Mouse (Mus musculus): ENCODE measurements around the gene Fhl2. TPM values are rescaled to one million over a fixed set of nuclear protein-coding genes. Genes with fewer than 3 reads are reported as not detected.
"Not testable (repeated sequence)": the region's sequence is repeated elsewhere in the genome, so short reads cannot be mapped to it uniquely, and the experiment has no call there.

The Fhl2 gene
- total RNA-seq, 2 experiments from 2014 or later, result 0.88 TPM; not detected in 1

DNA sequence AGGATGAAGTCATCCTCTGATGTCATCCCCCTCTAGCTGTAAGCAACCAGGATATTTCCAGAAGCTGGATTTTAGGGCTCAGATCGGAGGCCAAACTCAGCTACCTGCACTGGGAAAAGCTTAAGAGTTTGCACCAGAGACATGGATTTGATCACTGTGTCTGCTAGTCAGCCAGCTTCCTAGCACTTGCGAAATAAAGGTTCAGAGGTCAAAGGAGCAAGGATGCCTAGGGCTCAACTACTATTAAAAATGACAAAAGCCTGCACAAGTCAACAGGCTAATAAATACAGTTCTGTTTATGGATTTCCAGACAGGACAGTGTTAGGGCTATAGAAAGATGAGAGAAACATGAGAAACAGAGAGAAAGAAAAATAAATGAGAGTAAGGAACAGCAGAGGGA, 38.9 kb downstream of the Fhl2 start:
- ATAC-seq (replicated peaks; ENCODE audit: poor library complexity, severe bottlenecking), result no peak

DNA sequence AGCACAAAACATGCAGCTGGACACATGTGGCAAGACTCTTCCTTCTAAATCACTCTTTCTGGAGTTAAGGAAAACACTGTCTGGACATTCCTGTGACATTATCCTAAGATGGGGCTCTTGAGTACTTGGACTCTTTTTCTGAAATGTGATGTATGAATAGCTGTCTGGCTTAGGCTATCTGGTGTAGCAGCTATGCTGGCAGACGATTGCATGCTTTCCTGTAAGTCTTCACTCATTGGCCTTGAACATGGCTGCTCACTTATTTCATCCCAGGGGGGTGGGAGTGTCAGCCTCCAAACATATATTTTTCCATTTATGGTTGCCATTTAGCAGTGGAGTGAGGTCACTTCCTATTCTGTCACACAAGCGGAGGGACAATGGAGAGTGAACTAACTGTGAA, 42.3 kb downstream of the Fhl2 start:
- ATAC-seq (replicated peaks; ENCODE audit: poor library complexity, severe bottlenecking), result no peak

DNA sequence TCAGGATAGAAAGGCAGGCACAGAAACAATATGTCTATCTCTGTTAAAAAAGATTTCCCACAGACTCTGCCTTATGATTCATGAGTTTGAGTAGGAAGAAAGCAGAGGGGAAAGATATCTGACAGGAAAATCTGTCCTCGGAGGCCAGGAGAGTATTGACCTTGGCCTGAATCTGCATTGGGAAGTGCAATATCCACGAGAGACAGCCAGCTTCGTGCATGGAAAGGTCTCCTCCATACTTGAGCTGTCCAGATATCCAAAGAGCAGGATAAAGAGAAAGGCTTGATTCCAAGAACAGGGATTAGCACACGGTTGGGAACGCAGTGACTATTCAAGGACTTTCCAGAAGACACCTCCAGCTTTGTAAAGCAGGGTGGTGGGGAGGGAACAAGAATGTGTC, 43.2 kb downstream of the Fhl2 start:
- no peak for ATAC-seq (replicated peaks; ENCODE audit: poor library complexity, severe bottlenecking)

DNA sequence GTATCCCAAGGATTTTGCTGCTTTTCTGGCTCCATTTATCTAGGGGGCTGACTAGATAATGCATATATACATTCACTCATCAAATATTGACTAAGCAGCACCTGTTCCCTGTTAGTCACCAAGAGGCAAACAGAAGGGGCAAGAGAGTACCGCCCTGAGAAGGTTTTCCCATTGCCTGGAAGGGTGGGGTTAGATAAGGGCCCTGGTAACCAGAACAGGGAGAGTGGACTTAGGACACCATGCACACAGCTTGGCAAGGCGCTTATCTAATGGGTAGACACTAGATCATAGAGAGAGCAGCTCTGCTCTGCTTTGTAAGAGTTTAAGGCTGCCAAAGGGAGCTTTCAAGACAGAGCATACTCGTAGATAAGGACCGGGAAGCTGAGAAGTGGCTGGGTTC, 44.2 kb downstream of the Fhl2 start:
- no peak for ATAC-seq (replicated peaks; ENCODE audit: poor library complexity, severe bottlenecking)

DNA sequence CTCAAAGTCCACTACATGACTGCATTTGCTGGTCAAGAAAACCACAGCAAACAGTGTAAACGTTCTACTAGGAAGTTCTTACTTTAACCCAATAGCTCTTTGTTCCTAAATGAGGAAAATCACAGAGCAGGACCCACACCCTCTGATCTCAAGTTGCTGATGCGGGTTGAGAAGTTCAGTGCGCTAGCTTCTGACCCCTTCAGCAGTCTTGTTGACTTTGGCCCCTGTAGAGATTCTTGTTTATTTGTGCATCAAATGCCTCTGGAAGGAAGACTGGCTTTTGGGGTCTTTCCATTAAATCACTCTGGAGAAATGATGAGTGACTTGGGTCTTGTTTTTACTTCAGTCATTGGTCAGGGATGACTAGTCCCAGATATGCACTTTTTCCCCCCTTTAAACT, 46.6 kb downstream of the Fhl2 start:
- ATAC-seq (replicated peaks; ENCODE audit: poor library complexity, severe bottlenecking), result no peak

DNA sequence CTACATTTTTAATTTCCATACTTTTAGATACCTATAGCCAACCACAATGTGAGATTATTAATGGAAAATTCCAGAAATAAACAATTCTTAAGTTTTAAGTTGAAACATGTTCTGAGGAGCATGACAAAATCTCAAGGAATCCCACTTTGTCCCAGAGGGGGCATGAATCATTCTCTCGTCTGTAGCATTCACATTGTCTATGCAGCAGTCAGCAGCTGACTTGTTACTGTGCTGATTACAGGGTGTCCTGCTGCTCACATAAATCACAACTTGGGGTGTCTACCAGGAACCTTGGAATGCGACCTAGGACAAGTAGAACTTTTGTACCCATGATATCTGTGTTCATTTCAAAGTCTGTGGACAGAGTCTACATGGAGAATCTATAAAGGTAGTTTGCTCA, 49.3 kb downstream of the Fhl2 start:
- no peak for ATAC-seq (replicated peaks; ENCODE audit: poor library complexity, severe bottlenecking)

DNA sequence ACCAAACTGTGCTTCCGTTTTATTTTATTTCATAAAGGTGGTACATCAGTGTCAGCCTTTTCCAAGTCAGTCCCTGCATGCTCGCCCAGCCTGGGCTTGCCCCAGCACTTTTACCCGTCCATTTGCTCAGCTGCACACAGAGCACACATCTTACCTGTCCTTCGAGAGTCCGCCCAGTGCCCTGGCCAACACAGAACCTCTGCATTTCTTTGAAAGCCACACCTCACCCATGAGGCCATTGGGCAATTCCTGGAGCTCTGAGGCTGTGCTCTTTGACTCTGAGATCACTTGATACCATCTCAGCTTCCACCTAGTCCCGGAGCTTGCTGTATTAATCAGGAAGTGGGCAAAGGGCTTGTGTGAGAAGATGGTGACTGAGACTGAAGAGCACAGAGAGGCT, 51.4 kb downstream of the Fhl2 start:
- no peak for ATAC-seq (replicated peaks; ENCODE audit: poor library complexity, severe bottlenecking)

DNA sequence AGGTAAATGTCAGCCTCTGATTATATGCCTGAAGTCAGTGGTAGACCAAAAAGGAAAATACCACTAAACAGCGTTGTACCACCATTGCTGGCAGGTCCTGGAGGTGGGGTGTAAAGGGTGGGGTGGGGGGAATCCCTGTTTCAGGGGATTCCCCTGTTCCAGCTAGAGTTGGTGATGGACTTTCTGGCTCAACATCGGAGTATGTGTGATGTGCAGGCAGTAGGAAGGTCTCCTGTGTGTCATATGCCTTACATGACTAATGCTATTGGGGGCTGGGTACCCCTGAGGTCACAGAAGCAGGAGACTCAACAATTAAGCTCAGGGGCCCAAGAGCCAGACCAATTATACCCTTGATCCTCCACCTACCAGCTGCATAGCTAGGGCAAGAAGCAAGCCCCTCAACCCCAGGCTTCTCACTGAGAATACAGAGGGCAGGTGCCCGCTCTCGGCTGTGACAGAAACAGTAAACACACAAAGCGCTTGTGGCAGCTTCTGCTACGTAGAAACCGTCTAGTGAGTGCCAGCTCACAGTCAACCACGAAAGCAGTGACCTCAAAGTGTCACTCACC, 52.4 kb downstream of the Fhl2 start:
- ATAC-seq (replicated peaks; ENCODE audit: poor library complexity, severe bottlenecking), result no peak

DNA sequence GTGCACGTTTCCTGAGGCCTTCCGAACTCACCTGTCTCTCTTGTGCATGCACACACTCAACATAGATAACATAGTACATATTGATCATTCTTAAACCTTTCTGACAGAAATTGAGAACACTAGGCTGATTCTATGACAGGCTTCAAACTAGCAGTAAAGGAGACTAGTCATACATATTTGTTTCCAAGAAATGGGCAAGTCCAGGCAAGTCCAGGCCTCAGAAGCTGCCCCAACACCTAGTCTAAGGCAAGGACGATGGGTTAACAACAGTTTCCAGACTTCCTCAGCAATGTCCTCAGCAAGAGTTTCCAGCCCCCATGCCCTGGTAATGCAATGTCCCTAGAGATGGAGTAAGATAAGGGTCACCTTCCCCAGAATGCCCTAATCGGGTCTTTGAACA, 53.0 kb downstream of the Fhl2 start:
- ATAC-seq (replicated peaks; ENCODE audit: poor library complexity, severe bottlenecking), result no peak

DNA sequence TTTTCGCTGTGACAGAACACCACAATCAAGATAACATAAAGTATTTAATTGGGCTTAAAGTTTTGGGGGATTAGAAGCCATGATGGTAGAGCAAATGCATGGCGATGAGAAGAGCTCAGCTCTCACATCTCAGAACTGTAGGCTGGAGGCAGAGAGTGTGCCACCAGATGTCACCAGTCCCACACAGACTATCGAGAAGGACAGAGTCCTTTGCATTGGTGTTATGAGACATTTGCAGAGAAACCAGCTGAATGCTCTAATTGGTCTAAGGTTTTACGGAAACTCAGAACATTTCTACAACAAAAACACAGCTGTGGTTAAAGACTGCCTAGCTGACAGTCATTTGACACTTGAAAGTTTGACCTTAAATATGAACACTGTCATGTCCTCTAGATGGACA, 53.5 kb downstream of the Fhl2 start:
- ATAC-seq (replicated peaks; ENCODE audit: poor library complexity, severe bottlenecking), result no peak

DNA sequence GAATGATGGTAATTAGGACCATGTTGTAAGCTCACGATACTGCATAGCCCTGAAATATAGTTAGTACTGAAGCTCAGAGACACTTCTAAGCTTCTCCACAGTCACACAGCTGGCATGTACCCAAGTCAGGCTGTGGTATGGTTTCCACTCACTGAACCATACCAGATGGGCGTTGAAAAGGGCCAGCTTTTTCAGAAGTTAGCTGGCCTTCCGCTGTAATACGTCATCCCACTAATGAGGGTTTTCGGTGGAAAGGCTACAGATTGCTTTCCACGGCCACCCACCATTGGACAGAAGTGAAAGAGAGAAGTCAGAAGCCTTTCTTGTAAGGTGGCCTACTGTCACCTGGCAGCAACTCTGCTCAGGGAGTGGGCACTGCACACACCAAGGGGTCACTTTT, 53.9 kb downstream of the Fhl2 start:
- ATAC-seq (replicated peaks; ENCODE audit: poor library complexity, severe bottlenecking), result no peak

DNA sequence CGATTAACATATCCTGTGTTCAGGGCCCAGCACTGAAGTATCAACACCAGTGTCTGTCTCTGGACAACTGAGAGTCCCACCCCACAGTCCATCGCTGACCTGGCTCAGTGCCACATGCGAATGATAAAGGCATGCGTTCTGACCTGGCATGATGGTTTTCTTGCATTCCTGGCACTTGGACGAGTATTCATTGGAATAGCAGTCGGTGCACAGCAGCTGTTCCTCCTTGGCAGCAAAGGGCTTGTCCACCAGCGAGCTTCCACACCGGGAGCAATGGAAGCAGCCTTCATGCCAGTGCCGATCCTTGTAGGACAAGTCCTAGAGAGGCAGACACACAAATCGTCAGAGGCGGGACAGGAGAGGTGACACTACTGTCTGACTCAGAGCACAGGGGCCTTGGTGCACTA, 55.2 kb downstream of the Fhl2 start:
- ATAC-seq (replicated peaks; ENCODE audit: poor library complexity, severe bottlenecking), result no peak

DNA sequence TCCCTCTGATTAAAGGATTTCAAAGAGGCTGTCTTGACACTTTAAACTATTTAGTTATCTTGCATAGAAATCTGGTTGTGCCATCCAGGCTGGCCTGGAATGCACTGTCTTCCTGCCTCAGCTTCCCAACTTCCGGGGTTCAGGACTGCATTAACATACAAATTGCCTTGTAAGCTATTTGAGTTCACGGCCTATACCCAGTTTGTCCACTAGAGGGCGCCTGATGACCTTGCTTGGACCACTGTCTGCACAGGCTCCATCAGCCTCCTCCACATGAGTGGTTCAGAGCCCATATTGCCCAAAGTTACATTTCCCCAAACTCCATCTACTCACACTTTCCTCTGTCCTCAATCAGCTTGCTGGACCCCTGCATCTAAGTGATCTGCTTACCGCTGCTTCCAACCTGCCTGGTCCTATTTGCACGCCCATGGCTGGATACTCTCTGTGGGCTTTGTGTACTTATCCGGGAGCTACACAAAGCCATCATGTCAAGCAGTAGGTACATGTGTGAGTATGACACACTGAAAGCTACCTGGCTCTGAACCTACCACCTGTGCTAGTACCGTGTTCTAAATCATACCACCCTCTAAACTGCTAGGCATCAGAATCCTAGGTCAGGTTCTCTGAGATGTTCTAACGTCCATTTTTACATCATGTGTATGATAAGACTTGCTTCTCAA, 57.1 kb downstream of the Fhl2 start:
- peak; percentile 96 for ATAC-seq (replicated peaks; ENCODE audit: poor library complexity, severe bottlenecking)

DNA sequence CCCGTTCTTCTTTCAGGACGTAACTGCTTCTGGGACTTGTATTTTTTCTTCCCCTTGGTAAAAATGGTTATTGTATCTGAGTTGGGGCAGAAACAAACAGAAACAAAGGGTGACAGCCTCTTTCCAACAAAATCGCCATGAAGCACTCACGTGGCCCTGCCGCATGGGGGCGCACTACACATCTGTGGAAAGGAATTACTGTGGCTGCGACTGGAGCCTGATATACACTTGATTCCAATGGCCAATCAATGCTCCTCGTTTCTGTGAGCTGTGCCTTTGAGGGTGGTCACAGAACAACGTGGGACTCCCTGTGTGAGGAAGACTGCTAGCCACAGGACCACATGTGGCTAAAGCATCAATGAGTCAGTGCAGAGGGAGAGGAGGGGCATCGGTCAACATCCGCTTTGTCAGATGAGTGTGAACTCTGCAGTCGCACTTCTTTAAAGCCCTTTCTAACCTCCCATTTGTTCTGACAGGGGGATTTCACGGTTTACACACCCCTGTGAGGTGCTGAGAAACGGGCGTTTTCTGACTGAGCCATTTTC, 58.4 kb downstream of the Fhl2 start:
- 0 out of 2 replicates have a peak, but pooled peaks have one; percentile 20 for ATAC-seq (replicated peaks; ENCODE audit: poor library complexity, severe bottlenecking)

DNA sequence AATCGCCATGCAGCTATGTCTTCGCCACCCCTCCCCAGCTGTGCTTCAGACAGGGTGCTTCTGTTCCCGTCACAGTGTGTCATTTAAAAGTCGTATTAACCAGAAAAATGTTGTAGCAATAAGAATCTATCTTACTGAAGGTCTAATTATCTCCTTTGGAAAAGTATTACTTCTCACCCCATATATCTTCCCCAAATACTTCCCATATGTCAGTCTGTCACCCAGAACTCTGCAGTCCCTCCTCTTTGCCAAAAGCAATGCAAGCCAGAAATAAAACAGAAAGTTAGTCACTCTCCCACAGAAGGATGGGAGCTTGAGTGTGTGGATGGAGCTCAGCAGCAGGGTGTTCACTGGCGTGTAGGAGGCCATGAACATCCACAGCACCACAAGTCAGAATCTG, 59.5 kb downstream of the Fhl2 start:
- ATAC-seq (replicated peaks; ENCODE audit: poor library complexity, severe bottlenecking), result no peak

DNA sequence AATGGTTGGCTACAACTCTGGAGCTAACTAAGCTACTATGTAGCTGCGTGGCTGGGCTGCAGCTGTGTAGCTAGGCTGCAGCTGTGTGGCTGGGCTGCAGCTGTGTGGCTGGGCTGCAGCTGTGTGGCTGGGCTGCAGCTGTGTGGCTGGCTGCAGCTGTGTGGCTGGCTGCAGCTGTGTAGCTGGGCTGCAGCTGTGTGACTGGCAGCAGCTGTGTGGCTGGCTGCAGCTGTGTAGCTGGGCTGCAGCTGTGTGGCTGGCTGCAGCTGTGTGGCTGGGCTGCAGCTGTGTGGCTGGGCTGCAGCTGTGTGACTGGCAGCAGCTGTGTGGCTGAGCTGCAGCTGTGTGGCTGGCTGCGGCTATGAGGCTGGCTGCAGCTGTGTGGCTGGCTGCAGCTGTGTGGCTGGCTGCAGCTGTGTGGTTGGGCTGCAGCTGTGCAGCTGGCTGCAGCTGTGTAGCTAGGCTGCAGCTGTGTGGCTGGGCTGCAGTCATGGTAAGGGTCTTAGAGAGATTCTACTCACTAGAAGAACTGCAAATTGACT, 60.2 kb downstream of the Fhl2 start:
- ATAC-seq (replicated peaks; ENCODE audit: poor library complexity, severe bottlenecking), result not testable (repeated sequence)

DNA sequence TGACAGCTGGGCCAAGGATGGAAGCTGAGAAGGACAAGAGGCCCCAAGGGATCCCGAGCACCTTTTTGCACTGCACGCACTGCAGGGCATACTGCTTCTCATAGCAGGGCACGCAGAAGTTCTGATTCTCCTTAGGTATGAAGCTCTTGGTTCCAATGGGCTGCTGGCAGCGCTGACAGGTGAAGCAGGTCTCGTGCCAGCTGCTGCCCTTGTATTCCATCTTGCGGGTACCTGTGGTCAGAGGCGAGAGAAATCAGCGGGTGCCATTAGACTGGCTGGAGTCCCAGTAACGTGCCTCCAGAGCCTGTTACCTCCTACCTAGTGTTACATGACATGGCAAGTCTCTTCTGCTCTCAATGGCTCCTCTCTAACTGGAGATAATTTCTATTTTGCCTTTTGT, 65.2 kb downstream of the Fhl2 start:
- ATAC-seq (replicated peaks; ENCODE audit: poor library complexity, severe bottlenecking), result no peak

DNA sequence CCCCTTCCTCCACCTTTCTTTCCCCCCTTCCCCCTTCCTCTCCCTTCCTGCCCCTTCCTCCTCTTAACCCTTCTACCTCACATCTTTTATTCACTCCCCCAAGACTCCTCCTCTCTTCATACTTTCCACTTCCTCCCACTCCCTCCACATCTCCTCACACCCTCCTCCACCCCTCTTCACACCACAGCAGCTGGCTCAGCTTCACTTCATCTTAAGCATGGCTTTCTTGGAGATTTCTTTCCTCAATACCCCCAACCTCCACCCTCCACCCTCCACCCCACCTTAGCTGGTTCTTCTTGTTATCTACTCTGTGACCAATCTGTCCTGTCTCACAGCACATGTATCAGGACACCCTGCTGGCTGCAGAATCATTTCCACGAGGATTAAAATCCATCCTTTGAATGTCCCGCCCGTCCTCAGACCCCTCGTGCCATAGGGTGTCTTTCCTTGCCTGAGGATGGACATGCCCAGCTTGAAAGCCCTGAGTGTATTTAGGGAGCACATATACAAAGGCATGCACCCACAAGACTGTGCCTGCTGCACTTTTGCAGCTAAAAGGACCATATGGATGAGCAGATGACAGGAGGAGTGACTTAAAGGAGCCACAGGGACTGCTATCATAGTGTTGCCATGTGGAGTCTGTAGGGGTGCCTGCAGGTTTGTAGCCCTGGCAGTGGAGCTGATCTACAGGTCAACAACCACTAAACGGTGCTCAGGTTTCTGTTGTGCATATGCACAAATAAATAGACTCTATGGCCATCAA, 66.4 kb downstream of the Fhl2 start:
- peak; percentile 9 for ATAC-seq (replicated peaks; ENCODE audit: poor library complexity, severe bottlenecking)

DNA sequence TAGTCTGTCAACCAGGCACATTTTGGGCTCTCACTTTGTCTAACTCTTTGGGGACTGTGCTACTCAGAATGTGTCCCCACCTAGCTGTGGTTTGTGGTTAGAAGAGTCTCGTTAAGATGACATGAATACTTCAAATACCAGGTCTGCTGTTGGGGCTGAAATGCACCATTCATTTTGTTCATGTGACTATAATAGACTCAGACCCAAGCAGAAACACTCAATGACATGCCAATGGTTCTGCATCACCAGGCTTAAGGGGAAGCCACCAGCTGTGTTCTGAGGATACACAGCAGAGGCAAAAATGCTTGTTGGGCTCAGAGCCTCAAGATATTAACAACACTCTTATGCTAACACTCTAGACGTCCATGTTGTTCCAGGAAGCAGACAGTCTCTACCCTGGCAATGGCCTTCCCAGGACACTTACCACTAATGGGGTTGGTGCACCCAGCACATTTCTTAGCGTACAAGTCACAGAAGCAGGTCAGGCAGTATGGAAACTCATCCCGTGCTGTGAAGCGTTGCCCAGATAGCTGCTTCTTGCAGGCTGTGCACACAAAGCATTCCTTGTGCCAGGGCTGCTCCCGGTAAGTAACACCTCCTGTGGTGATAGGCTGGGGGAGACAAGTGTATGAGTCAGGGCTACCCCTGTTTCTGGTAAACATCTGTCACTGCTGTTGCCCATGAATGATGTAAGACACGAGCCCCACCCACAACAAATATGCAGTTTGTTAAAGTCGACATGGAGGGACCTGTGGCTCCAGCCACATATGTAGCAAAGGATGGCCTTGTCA, 68.8 kb downstream of the Fhl2 start:
- ATAC-seq (replicated peaks; ENCODE audit: poor library complexity, severe bottlenecking), result no peak

DNA sequence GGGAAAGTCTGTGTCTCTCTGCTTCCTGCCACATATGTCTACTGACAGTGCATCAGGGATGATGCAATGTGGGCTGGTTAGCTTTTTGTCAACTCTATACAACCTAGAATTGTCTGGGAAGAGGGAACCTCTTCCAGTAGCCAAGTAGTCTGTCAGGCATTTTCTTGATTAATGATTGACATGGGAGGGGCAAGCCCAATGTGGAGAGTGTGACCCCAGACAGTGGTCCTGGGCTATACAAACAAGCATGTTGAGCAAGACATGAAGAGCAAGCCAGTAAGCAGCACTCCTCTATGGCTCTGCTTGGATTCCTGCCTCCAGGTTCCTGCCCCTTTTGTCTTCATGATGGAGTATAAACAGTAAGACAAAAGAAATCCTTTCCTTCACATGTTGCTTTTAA, 69.6 kb downstream of the Fhl2 start:
- ATAC-seq (replicated peaks; ENCODE audit: poor library complexity, severe bottlenecking), result no peak

All from granulocyte monocyte progenitor cell, adult 5-6 weeks (primary cell).